Mouse (Mus musculus) hindbrain, postnatal 0 days (tissue): ENCODE results near the gene Ndufb8. TPM values are rescaled to one million over a fixed set of nuclear protein-coding genes. Genes with fewer than 3 reads are reported as not detected.

Experiments used
- ATAC-seq: fragments of 200-750 bp; cut with Nextera tagmentation; 2 replicates; pipeline ENCODE4 v1.8.0; 2017; ENCODE audit warnings: mild to moderate bottlenecking, moderate TSS enrichment, moderate library complexity
- DNase-seq: peaks from one replicate; pipeline ENCODE4 v3.0.0-alpha.2; 2015; ENCODE audit warnings: low spot score
- H3K27ac ChIP-seq: fragments of 300-500 bp; sonication (generic); 2 replicates; pipeline ENCODE4 v1.5.1; 2014; ENCODE audit warnings: mild to moderate bottlenecking
- H3K27me3 ChIP-seq: fragments of 300-500 bp; sonication (generic); 2 replicates; pipeline ENCODE4 v1.6.1; 2014; ENCODE audit warnings: low read length, mixed read lengths; ENCODE audit not compliant: insufficient read depth
- H3K36me3 ChIP-seq: fragments of 300-500 bp; sonication (generic); 2 replicates; pipeline ENCODE4 v1.6.1; 2014; ENCODE audit warnings: low read length, mixed read lengths; ENCODE audit not compliant: insufficient read depth
- H3K4me1 ChIP-seq: fragments of 300-500 bp; sonication (generic); 2 replicates; pipeline ENCODE4 v1.6.1; 2014; ENCODE audit warnings: antibody characterized with exemption, low read length, mixed read lengths; ENCODE audit not compliant: insufficient read depth
- H3K4me2 ChIP-seq: fragments of 300-500 bp; sonication (generic); 2 replicates; pipeline ENCODE4 v1.6.1; 2014; ENCODE audit warnings: low read depth, mild to moderate bottlenecking, low read length, moderate library complexity, mixed read lengths
- H3K4me3 ChIP-seq: fragments of 300-500 bp; sonication (generic); 2 replicates; pipeline ENCODE4 v1.5.1; 2014; ENCODE audit warnings: low read length
- H3K9ac ChIP-seq: fragments of 300-500 bp; sonication (generic); replicated peaks from 2 replicates; pipeline ENCODE4 v1.6.1; 2014; ENCODE audit warnings: mild to moderate bottlenecking, low read length, moderate library complexity, mixed read lengths
- H3K9me3 ChIP-seq: fragments of 300-500 bp; sonication (generic); 2 replicates; pipeline ENCODE4 v1.6.1; 2016; ENCODE audit warnings: low read length, mixed read lengths
- CTCF ChIP-seq: IDR thresholded peaks from 2 replicates; pipeline ENCODE4 v1.5.1; 2016; ENCODE audit warnings: antibody characterized with exemption, control low read depth, low read depth
- WGBS: fragments of 180-500 bp; shearing (Covaris S2); extraction: QIAGEN DNeasy Blood & Tissue Kit; methylation state at CpG from one replicate; pipeline ENCODE4 v1.1.7; 2014; 5-methylcytosine and 5-hydroxymethylcytosine counted together
- polyA plus RNA-seq: library from polyadenylated mRNA; unstranded; fragments of >200 nt; fragmentation: Nextera tagmentation; extraction: Ambion mirVana; gene quantifications from 2 replicates; pipeline ENCODE4 v1.2.1, GENCODE M21; 2015
- total RNA-seq: library from RNA; depleted of rRNA; stranded (reverse); fragments of >200 nt; gene quantifications from 2 replicates; pipeline ENCODE4 v1.2.3, GENCODE M21; 2014

Gene Ndufb8
- total and polyA plus RNA-seq, 2 experiments from 2014 or later: 500 to 959 TPM

GRCm38 (mm10) chr19:44542694-44543178, 12.5 kb downstream of the Ndufb8 start:
- ATAC-seq: no peak
- WGBS: 91% methylated on average over 8 of the region's 8 CpGs

GRCm38 (mm10) chr19:44537416-44537815, 17.8 kb downstream of the Ndufb8 start:
- Histone ChIP-seq H3K4me1 (no peaks in the 10 kb centered on the region), H3K36me3 (no peaks in the 10 kb centered on the region), H3K9ac (no peak overlapping the region), H3K9me3 (no peaks in the 10 kb centered on the region), H3K27me3 (no peaks in the 10 kb centered on the region), H3K4me3 (no peak overlapping the region), H3K4me2 (no peak overlapping the region), H3K27ac (no peak overlapping the region)
- no peak for ATAC-seq
- DNase-seq: no peak
- WGBS: 83% methylated on average over 8 of the region's 8 CpGs
- no peak for TF ChIP-seq CTCF

More at GRCm38 (mm10) chr19:44542694-44543178, 12.5 kb downstream of the Ndufb8 start:
- no peak overlapping the region for H3K4me2 ChIP-seq
- no peaks in the 10 kb centered on the region for H3K36me3 ChIP-seq
- no peaks in the 10 kb centered on the region for H3K27me3 ChIP-seq
- H3K9me3 ChIP-seq: no peaks in the 10 kb centered on the region
- H3K4me3 ChIP-seq: no peak overlapping the region
- no peak for DNase-seq
- no peaks in the 10 kb centered on the region for H3K4me1 ChIP-seq
- H3K9ac ChIP-seq: no peak overlapping the region
- TF ChIP-seq CTCF: no peak
- H3K27ac ChIP-seq: no peak overlapping the region

- no peaks in the 10 kb centered on the region for H3K27me3 ChIP-seq
- H3K4me1 ChIP-seq: no peaks in the 10 kb centered on the region
- H3K9ac ChIP-seq: no peak overlapping the region
- ATAC-seq (0 out of 2 replicates have a peak, but pooled peaks have one; percentile 27), DNase-seq (peak; percentile 65)
- TF ChIP-seq CTCF: peak; percentile 76
- WGBS: 27% methylated on average over 3 of the region's 3 CpGs
- no peak overlapping the region for H3K4me2 ChIP-seq
- no peak overlapping the region for H3K27ac ChIP-seq
- H3K9me3 ChIP-seq: no peaks in the 10 kb centered on the region
- H3K4me3 ChIP-seq: no peak overlapping the region
- H3K36me3 ChIP-seq: no peaks in the 10 kb centered on the region
These were observed 19.9 kb downstream of the Ndufb8 start for GRCm38 (mm10) chr19:44535376-44535775.

- no peak for ATAC-seq
These were observed 25.2 kb downstream of the Ndufb8 start for GRCm38 (mm10) chr19:44530018-44530417.

GRCm38 (mm10) chr19:44525551-44526205, 29.6 kb downstream of the Ndufb8 start:
- H3K9me3 ChIP-seq: no peaks in the 10 kb centered on the region
- H3K4me2 ChIP-seq: no peak overlapping the region
- no peaks in the 10 kb centered on the region for H3K4me1 ChIP-seq
- H3K4me3 ChIP-seq: no peak overlapping the region
- no peak for TF ChIP-seq CTCF
- 85% methylated on average over 9 of the region's 9 CpGs for WGBS
- H3K36me3 ChIP-seq: no peaks in the 10 kb centered on the region
- DNase-seq: no peak
- 0 out of 2 replicates have a peak, but pooled peaks cover 5% of the 10 kb centered on the region for H3K27me3 ChIP-seq
- H3K9ac ChIP-seq: no peak overlapping the region
- H3K27ac ChIP-seq: no peak overlapping the region
- ATAC-seq: no peak

More at GRCm38 (mm10) chr19:44530018-44530417, 25.2 kb downstream of the Ndufb8 start:
- H3K27me3 ChIP-seq: no peaks in the 10 kb centered on the region
- H3K36me3 ChIP-seq: no peaks in the 10 kb centered on the region
- no peaks in the 10 kb centered on the region for H3K4me1 ChIP-seq
- DNase-seq: no peak
- no peak for TF ChIP-seq CTCF
- 84% methylated on average over 6 of the region's 6 CpGs for WGBS
- no peak overlapping the region for H3K4me3 ChIP-seq
- H3K9me3 ChIP-seq: no peaks in the 10 kb centered on the region
- no peak overlapping the region for H3K4me2 ChIP-seq
- H3K27ac ChIP-seq: no peak overlapping the region
- no peak overlapping the region for H3K9ac ChIP-seq

GRCm38 (mm10) chr19:44519152-44519551, 36.1 kb downstream of the Ndufb8 start:
- Histone ChIP-seq H3K4me2 (no peak overlapping the region), H3K9ac (no peak overlapping the region), H3K9me3 (no peaks in the 10 kb centered on the region), H3K4me1 (no peaks in the 10 kb centered on the region), H3K27ac (no peak overlapping the region), H3K36me3 (no peaks in the 10 kb centered on the region), H3K4me3 (no peak overlapping the region), H3K27me3 (peaks cover 37% of the 10 kb centered on the region)
- TF ChIP-seq CTCF: peak; percentile 43
- DNase-seq (peak; percentile 8), ATAC-seq (no peak)
- WGBS: 34% methylated on average over 7 of the region's 7 CpGs

- no peak overlapping the region for H3K27ac ChIP-seq
- no peaks in the 10 kb centered on the region for H3K36me3 ChIP-seq
- TF ChIP-seq CTCF: peak; percentile 38
- peak; percentile 5 for DNase-seq
- no peak overlapping the region for H3K4me3 ChIP-seq
- H3K4me2 ChIP-seq: no peak overlapping the region
- 53% methylated on average over 12 of the region's 12 CpGs for WGBS
- H3K27me3 ChIP-seq: peaks cover 42% of the 10 kb centered on the region
- no peak for ATAC-seq
- H3K4me1 ChIP-seq: no peaks in the 10 kb centered on the region
- no peak overlapping the region for H3K9ac ChIP-seq
- no peaks in the 10 kb centered on the region for H3K9me3 ChIP-seq
These were observed 37.1 kb downstream of the Ndufb8 start for GRCm38 (mm10) chr19:44517996-44518768.
